Mouse (Mus musculus): ENCODE results near the gene Kansl2. TPM values are rescaled to one million over a fixed set of nuclear protein-coding genes. Genes with fewer than 3 reads are reported as not detected.

Gene Kansl2
- total RNA-seq, 2 experiments from 2014 or later: 55.1 to 56.7 TPM

DNA sequence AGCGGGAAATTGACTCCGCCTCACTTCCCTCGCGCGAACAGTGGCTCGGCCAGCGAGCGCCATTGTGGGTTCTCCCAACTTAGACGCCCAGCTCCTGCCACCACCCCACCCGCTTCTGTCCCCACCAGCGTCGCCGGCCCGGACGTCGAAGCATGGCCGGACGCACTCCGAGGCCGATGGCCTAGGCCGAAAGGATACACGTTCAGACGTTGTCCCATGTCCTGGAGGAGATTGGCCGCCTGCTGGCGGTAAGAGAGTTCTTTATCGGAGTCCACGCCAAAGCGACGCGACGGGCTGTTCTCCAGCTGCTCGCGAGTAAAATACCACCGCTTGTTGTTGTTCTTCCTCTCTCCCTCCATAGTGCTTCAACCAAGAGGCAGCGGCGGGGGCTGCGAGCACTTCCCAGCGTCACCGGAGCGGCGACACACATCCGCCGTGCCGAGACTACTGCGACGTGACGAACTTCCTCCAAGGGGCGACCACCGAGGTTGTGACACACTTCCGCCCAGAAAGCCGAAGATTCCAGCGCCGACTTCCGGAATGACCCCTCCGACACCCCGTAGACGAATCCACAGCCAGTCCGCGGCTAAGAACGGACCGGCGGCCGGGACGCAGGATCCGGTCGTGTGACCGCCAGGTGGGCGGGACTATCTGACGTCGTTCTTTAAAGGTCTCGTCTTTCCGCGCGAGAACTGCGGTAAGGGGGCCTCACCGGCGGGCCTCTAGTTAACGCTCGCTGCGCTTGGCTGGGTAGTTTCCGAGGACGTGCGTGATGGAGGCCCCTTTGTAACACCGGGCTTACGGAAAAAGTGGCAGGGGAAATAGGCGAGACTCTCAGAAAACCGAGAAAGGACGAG lies 33.4 kb upstream of the Kansl2 start:
- intact Hi-C loops (cut with DNase I): loop anchor here (5.0 kb wide), 1 partner anchor 35 kb away; the partner anchor contains the start of gene Kansl2
- DNase-seq (ENCODE audit: extremely low spot score in 1 of 2, low spot score in 2 of 2): peak; percentile 100
- peak overlapping the region; percentile 94 for H3K27ac ChIP-seq
- H3K4me3 ChIP-seq: peak overlapping the region; percentile 99
- TF ChIP-seq CTCF (IDR thresholded peaks at IDR 0.05): peak; percentile 44

DNA sequence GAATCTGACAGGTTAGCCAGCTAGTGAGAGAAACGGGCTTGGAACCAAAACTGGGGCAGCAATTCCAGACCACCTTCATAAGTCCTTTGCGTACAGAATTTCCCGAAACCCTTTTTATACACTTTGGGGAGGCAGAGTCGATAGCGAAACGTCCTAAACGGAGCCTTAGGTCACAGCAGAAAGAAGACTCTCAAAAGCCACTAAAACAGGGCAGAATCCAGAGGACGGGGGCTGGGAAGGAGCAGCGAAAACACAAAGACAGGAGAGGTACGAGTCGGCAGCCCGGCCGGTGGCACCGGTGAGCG lies 32.9 kb upstream of the Kansl2 start:
- H3K27ac ChIP-seq: peak overlapping the region; percentile 94
- H3K4me3 ChIP-seq: peak overlapping the region; percentile 99
- no peak for TF ChIP-seq CTCF (IDR thresholded peaks at IDR 0.05)
- no peak for DNase-seq (ENCODE audit: extremely low spot score in 1 of 2, low spot score in 2 of 2)
- intact Hi-C loops (cut with DNase I): loop anchor here (5.0 kb wide), 1 partner anchor 35 kb away; the partner anchor contains the start of gene Kansl2

DNA sequence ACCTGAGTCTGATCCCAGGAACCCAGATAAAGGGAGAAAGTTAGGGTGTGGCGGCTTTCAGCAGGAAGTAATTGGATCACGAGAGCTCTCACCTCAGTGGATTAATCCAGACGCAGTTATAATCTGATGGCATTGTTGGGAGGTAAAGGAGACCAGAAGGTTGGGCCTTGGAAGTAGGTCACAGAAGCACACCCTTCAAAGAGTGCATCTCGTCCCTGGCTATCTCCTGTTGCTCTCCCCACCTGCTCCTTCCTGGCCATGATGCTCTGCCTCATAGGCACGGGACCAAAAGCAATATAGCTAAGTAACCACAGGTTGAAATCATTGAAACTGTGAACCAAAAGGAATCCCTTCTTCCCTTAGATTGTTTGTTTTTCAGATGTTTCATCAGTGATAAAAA lies 23.1 kb upstream of the Kansl2 start:
- intact Hi-C loops (cut with DNase I): no loop called here
- Histone ChIP-seq H3K27ac (no peak overlapping the region), H3K4me3 (no peak overlapping the region)
- DNase-seq (ENCODE audit: extremely low spot score in 1 of 2, low spot score in 2 of 2): no peak
- TF ChIP-seq CTCF (IDR thresholded peaks at IDR 0.05): no peak

DNA sequence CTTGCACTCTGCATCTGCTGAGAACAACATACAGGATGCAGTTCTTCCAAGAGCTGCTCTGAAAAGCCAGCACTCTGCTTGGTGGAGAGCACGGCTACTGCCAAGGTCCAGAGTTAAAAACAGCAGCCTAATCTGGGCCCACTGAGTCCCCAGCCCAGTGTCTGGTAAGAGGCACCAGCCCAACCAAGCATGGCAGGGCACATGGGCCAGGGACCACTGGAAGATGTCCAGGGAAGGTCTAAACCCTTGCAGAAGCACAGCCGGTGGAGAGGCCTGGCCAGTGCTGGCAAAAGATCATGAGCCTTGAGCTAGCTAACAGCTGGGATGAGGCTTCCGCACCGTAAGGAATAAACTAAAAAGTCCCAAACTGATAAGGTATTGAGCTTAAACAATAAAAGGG lies 21.8 kb upstream of the Kansl2 start:
- no peak for DNase-seq (ENCODE audit: extremely low spot score in 1 of 2, low spot score in 2 of 2)
- TF ChIP-seq CTCF (IDR thresholded peaks at IDR 0.05): no peak
- intact Hi-C loops (cut with DNase I): no loop called here
- H3K27ac ChIP-seq: no peak overlapping the region
- no peak overlapping the region for H3K4me3 ChIP-seq

DNA sequence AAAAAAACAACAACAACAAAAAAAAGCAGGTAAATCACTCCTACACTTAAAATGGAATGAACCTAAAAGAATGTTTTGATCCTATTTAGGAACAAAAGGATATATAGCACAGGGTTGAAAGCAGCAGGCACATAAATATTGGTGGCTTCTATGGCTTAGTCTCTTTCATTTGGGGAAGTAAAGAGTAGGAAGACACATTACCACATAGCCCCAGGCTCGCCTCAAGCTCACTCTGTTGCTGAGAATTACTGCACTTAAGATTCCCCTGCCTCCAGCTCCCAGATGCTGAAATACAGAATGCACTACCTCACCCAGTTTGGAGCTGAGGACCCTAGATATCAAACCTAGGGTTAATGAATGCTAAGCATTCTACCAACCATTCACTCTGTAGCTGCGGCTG lies 18.7 kb upstream of the Kansl2 start:
- Histone ChIP-seq H3K27ac (no peak overlapping the region), H3K4me3 (no peak overlapping the region)
- no peak for TF ChIP-seq CTCF (IDR thresholded peaks at IDR 0.05)
- intact Hi-C loops (cut with DNase I): no loop called here
- DNase-seq (ENCODE audit: extremely low spot score in 1 of 2, low spot score in 2 of 2): no peak

DNA sequence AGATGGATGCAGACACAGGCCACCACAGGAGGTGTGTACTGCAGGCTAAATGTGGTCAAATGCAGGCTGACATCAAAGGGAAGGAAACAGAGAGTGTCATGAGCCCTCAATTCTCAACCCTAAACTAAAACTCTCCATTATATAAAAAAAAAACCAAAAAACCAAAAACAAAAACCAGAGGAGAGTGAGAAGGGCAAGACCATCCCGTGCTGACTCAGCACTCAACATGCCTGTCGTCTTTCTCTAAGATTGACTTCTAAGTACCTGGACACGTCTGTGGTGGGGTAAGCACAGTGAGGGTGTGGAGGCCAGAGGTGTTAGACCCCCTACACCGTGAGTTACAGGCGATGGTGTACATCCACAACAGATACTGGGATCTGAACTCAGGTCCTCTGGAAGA lies 12.8 kb upstream of the Kansl2 start:
- no peak overlapping the region for H3K4me3 ChIP-seq
- no peak overlapping the region for H3K27ac ChIP-seq
- DNase-seq (ENCODE audit: extremely low spot score in 1 of 2, low spot score in 2 of 2): no peak
- TF ChIP-seq CTCF (IDR thresholded peaks at IDR 0.05): no peak
- intact Hi-C loops (cut with DNase I): no loop called here

DNA sequence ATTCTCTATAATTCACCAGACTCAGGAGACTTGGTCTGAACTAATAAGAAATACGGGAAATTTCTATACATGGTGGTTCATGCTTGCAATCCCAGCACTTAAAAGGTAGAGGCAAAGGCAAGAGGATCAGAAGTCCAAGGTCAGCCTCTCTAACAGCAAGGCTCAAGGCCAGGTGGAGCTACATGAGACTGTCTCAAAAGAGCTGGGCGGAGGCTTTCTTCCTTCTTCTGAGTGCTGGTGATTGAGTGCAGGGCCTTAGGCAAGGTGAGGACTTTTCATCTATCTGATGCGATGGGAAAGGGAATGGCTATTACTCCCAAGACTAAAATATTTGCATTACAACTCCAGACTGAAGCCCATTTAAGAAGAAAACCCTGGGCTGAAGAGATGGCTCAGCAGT lies 11.1 kb upstream of the Kansl2 start:
- Histone ChIP-seq H3K4me3 (no peak overlapping the region), H3K27ac (no peak overlapping the region)
- no peak for DNase-seq (ENCODE audit: extremely low spot score in 1 of 2, low spot score in 2 of 2)
- no peak for TF ChIP-seq CTCF (IDR thresholded peaks at IDR 0.05)
- intact Hi-C loops (cut with DNase I): no loop called here

DNA sequence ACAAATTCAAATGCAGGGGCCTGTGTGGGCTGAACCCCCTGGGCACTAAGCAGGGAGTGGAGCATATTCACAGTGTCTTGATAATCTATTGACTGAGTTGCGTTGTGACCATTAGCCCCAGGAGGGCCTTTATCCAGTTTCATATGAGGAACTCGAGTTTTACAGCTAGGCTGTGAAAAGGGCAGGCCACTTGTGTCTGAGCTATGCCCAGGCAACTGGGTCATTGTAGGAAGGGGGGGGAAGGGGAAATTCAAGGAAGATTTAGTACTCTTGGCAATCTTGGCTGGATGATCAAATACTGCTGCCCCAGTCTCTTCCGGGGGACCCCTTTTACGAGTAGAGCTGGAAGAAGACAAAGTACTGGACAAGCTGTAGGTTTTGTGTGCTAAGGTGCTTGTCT lies 9.3 kb upstream of the Kansl2 start:
- intact Hi-C loops (cut with DNase I): no loop called here
- DNase-seq (ENCODE audit: extremely low spot score in 1 of 2, low spot score in 2 of 2): no peak
- TF ChIP-seq CTCF (IDR thresholded peaks at IDR 0.05): no peak
- no peak overlapping the region for H3K4me3 ChIP-seq
- no peak overlapping the region for H3K27ac ChIP-seq

DNA sequence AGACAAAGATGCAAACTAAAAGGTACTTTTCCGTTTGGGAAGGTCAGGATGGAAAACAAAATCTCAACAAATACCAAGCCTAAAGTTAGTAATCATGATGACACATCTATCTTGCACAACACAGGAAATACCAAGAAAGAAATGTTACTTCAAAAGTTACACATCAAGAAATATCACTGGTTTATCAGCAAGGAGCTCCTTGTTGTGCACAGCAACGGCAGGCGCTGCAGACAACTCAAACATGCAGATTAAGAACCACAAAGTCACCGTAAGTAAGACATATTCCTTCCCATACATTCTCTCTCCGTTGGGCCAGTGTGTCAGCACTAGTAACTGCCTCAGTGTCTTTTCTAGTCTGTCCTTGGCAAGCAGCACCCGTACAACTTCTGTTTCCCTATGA lies 7.0 kb upstream of the Kansl2 start:
- no peak for DNase-seq (ENCODE audit: extremely low spot score in 1 of 2, low spot score in 2 of 2)
- no peak for TF ChIP-seq CTCF (IDR thresholded peaks at IDR 0.05)
- no peak overlapping the region for H3K27ac ChIP-seq

DNA sequence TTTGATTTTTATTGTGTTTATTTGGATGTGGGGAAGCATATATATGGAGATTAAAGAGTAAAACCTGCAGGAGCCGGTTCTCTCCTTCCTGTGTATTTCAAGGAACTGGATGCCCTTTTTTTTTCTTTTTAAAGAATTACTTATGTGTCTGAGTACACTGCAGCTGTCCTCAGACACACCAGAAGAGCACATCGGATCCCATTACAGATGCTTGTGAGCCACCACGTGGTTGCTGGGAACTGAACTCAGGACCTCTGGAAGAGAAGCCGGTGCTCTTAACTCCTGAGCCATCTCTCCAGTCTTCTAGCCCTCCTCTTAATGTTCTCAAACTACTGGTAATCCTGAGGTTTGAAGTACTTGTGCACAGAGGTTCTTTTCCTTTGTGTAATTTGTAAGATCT lies 3.9 kb upstream of the Kansl2 start:
- intact Hi-C loops (cut with DNase I): no loop called here
- DNase-seq (ENCODE audit: extremely low spot score in 1 of 2, low spot score in 2 of 2): no peak
- Histone ChIP-seq H3K4me3 (no peak overlapping the region), H3K27ac (no peak overlapping the region)
- TF ChIP-seq CTCF (IDR thresholded peaks at IDR 0.05): no peak

More for the DNA sequence above, 7.0 kb upstream of the Kansl2 start:
- no peak overlapping the region for H3K4me3 ChIP-seq
- intact Hi-C loops (cut with DNase I): no loop called here

DNA sequence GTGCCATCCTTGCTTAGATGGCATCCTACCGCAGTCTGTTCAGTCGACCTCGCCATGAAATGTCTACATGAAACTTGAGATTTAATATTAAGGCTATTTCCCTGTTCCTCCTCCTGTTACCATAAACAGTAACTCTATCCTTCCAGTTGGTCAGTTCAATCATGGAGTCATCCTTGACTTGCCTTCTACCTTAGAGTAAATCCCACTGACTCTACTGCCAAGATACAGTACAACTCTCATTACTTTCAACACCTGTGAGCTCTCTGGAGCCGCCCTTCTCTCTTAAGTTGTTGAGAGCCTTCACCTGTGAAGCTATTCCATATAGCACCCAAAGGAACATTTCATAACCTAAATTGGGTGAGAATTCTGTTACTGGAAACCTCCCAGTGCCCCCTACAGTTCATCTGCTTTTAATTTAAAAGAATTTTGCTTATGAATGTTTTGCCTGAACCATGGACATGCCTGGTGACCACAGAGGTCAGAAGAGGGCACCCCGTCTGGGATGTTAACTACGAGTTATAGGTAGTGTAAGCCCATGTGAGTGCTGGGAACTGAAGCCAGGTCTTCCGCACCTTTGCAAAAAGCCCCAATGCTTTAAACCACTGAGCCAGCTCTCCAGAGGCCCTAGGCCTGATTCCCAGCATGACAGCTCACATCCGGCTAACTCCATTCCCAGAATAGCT lies 2.9 kb upstream of the Kansl2 start:
- Histone ChIP-seq H3K4me3 (no peak overlapping the region), H3K27ac (no peak overlapping the region)
- no peak for DNase-seq (ENCODE audit: extremely low spot score in 1 of 2, low spot score in 2 of 2)
- no peak for TF ChIP-seq CTCF (IDR thresholded peaks at IDR 0.05)
- intact Hi-C loops (cut with DNase I): no loop called here

DNA sequence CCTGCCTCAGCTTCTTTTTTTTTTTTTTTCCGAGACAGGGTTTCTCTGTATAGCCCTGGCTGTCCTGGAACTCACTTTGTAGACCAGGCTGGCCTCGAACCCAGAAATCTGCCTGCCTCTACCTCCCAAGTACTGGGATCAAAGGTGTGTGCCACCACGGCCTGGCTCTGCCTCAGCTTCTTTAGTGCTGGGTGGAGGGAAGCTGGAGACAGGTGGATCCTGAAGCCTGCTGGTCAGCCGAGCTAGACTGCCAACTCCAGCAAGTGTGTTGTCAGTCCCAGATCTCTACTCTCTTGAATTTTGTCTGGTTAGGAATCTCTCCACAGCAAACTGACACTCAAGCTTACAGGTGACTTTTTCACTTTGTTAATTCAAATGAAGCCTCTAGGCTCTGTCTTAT lies 1.9 kb upstream of the Kansl2 start:
- intact Hi-C loops (cut with DNase I): no loop called here
- Histone ChIP-seq H3K4me3 (no peak overlapping the region), H3K27ac (no peak overlapping the region)
- TF ChIP-seq CTCF (IDR thresholded peaks at IDR 0.05): no peak
- no peak for DNase-seq (ENCODE audit: extremely low spot score in 1 of 2, low spot score in 2 of 2)
